Mouse (Mus musculus): Measurements from ENCODE around the gene Spryd3.

DNA sequence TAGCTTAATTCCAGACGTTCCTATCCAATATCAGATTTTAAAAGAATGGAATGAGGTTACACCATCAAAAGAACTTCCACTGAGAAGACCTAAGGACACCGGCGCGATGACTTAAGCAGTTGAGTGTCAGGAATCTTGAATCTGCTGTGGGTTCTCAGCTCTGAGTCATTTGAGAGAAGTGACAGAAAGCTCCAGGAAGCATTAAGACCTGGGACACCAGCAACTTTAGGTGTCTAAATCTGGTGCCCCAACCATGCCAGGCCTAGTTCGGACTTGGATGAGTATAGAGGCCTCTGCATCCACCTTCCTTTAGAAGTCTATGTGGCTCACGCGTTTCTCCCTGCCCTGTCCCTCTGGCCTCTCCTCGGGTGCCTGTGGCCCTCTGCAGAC is 36.3 kb downstream of the Spryd3 start:
- no peak for TF ChIP-seq EP300 (IDR thresholded peaks at IDR 0.05; ENCODE audit: low read depth)
- TF ChIP-seq CTCF (IDR thresholded peaks at IDR 0.05; ENCODE audit: low read depth), result no peak

Data from liver, postnatal 0 days (tissue).